Mouse (Mus musculus) bone marrow macrophage, adult 2 months (primary cell): ENCODE results near the gene Phf1.

ENCODE experiments used
- CTCF ChIP-seq: IDR thresholded peaks from 2 replicates; pipeline ENCODE4 v1.5.1; 2012; ENCODE audit warnings: low read depth, mild to moderate bottlenecking, low read length, moderate library complexity
- POLR2A ChIP-seq: IDR thresholded peaks from 2 replicates; pipeline ENCODE4 v1.6.1; 2012; ENCODE audit warnings: mild to moderate bottlenecking, low read depth, low read length, borderline replicate concordance

- no peak for TF ChIP-seq POLR2A
- TF ChIP-seq CTCF = no peak
These were observed 4.3 kb downstream of the Phf1 start for GRCm38 (mm10) chr17:26936921-26937695.
